Mouse (Mus musculus): ENCODE measurements around the gene Ube2m. TPM values are rescaled to one million over a fixed set of nuclear protein-coding genes. Genes with fewer than 3 reads are reported as not detected.

Ube2m gene
- total RNA-seq, 2 experiments from 2014 or later = 197 to 209 TPM

- DNase-seq (ENCODE audit: extremely low spot score in 1 of 2, low spot score in 1 of 2) = peak in 1 of 2 experiments; percentile 6
Observed at GRCm38 (mm10) chr7:13006011-13006410, 32.1 kb downstream of the Ube2m start.

GRCm38 (mm10) chr7:13003380-13003779 is 34.7 kb downstream of the Ube2m start:
- no peak for DNase-seq (ENCODE audit: extremely low spot score in 1 of 2, low spot score in 1 of 2)

- DNase-seq (ENCODE audit: extremely low spot score in 1 of 2, low spot score in 1 of 2) = no peak
Observed at GRCm38 (mm10) chr7:13001584-13001983, 36.5 kb downstream of the Ube2m start.

DNA sequence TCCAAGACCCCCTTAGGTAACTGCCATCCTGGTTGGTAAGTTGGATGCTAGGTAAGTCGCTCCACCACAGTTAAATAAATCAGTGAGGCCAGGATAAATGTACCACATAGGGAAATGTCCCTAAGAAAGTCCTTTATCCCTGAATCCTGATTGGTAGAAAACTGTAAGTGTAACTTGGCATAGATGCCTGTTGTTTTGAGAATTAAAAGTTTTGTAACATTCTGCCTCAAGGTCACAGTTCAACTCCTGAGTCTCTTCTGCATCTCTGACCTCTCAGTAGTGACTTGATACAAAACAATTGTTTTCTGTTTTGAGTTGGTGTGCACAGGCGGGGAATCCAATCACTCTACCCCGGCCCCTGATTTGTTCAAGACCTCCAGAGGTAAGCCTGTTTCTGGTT is 39.2 kb downstream of the Ube2m start, which contains the start of gene Trim28:
Gene Trim28 (plus strand): TSS at position 264 of the 400 bp plus-strand sequence.
- no peak for DNase-seq (ENCODE audit: extremely low spot score in 1 of 2, low spot score in 1 of 2)

DNA sequence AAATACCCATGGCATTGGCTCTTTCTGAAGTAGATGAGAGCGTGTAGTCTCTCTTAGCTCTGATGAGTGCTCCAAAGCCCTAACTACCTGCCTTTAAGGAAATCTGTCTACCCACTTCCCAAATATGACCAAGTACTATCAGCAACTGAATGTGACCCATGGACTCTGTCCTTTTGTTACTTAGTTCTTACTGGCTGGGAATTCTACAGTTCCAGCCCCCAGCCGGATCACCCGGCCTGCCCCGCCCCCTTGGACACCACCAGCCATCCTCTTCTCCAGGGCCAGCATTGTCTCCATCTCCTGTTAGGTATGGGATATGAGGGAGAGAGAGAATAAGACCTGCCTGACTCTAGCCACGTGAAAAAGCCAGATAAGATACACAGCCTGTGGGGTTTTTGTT is 40.0 kb downstream of the Ube2m start, which contains the start of gene Slc27a5:
Gene Slc27a5 (minus strand): TSS at position 140 of the 400 bp plus-strand sequence.
- DNase-seq (ENCODE audit: extremely low spot score in 1 of 2, low spot score in 1 of 2) = no peak

- DNase-seq (ENCODE audit: extremely low spot score in 1 of 2, low spot score in 1 of 2) = no peak
Observed at GRCm38 (mm10) chr7:12997230-12997629, 40.8 kb downstream of the Ube2m start.

GRCm38 (mm10) chr7:12995862-12996261 is 42.2 kb downstream of the Ube2m start:
- no peak for DNase-seq (ENCODE audit: extremely low spot score in 1 of 2, low spot score in 1 of 2)

- no peak for DNase-seq (ENCODE audit: extremely low spot score in 1 of 2, low spot score in 1 of 2)
Observed at GRCm38 (mm10) chr7:12993148-12993547, 44.9 kb downstream of the Ube2m start.

DNA sequence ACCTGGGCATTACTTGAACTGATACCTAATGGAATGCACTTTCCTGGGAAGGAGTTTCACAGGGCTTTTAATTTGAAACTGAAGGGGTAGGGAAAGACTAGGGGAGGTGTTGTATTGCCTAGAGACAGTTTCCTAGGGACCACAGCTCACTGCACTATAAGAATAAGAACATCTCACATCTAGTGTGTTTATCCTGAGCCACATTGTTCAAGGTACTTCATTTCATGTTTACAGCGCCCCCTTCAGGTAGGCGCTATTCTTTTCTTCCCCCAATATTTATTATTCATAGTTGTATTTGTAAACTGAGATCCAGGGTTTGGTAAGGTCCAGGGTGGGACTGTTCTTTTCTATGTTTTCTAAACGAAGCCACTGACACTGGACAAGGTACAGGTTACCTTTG is 45.9 kb downstream of the Ube2m start:
- no peak for DNase-seq (ENCODE audit: extremely low spot score in 1 of 2, low spot score in 1 of 2)

DNA sequence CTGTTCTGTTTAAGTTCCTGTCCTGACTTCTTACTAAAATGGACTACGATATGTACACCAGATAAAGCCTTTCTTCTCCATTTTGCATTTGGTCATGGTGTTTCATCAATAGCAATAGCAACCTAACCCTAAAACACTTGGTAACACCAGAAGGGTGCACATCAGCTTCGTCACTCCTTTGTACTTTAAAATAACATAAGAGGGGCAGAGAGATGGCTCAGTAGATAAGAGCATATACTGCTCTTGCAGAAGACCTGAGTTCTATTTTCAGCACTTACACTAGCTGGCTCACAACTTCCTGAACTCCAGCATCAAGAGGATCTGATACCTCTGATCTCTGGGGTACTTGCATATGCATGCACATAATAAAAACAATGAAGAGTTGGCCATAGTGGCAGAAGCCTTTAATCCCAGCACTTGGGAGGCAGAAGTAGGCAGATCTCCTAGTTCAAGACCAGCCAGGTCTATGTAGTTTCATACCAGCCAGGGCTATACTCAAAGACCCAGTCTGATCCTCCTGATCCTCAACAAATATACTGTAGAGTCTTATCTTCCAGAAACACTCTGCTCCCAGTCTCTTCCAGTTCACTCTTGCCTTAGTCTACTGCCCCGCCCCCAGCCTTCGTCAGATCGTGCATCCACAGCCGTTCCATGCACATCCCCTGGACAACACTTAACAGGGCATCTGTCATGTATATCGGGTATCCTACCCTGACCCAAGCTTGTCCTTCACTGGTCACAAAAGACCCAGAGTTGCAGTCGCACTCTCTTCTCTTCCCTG is 50.5 kb downstream of the Ube2m start:
- no peak for DNase-seq (ENCODE audit: extremely low spot score in 1 of 2, low spot score in 1 of 2)

DNA sequence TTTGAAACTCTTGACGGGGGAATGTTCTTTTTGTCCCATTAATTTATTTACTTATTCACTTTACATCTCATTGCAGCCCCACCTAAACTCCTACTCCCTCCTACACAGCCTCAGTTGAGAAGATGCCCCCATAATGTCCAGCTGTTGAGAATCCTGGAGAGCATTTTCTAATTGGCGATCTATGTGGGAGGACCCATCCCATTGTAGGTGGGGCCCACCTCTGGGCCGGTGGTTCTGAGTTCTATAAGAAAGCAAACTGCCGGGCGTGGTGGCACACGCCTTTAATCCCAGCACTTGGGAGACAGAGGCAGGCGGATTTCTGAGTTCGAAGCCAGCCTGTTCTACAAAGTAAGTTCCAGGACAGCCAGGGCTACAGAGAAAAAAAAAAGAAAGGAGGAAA is 51.2 kb downstream of the Ube2m start:
- no peak for DNase-seq (ENCODE audit: extremely low spot score in 1 of 2, low spot score in 1 of 2)

DNA sequence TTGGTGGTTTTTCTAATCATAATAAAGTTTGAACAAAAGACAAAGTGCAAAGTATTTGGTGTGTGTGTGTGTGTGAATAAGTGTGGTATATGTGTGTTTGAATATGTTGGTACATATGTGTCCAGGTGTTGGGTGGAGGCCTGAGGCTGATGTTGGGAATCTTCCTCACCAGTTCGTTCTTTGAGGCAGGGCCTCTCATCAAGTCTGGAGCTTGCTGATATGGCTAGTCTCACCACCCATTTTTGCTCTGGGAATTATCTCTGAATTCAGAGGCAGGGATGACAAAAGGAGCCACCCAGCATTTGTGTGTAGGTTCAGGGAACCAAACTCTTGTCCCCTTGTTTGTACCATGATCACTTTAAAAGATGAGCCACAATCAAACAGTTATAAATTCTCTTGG is 52.4 kb downstream of the Ube2m start:
- no peak for DNase-seq (ENCODE audit: extremely low spot score in 1 of 2, low spot score in 1 of 2)

Other genes starting within 250 kb of the Ube2m start
- gene Zscan18, start 234.6 kb downstream of the Ube2m start, total RNA-seq (2021) = 10 to 100 TPM; 17.9 to 18.9 TPM
- gene Zfp329, start 219.4 kb downstream of the Ube2m start, total RNA-seq (2021) = 10 to 100 TPM; 22.0 to 26.4 TPM
- 10 to 100 TPM; 13.0 to 13.4 TPM for gene Zfp110, start 203.5 kb downstream of the Ube2m start, total RNA-seq (2021)
- 1 to 10 TPM; 6.8 to 9.0 TPM for gene Zfp128, start 157.1 kb downstream of the Ube2m start, total RNA-seq (2021)
- gene Zscan22, start 140.5 kb downstream of the Ube2m start, total RNA-seq (2021) = 10 to 100 TPM; 14.4 to 15.1 TPM
- gene Rps5, start 116.0 kb downstream of the Ube2m start, total RNA-seq (2021) = 100 to 1,000 TPM; 379 to 453 TPM
- gene Rnf225, start 110.9 kb downstream of the Ube2m start, total RNA-seq (2021) = 1 to 10 TPM in 1 of 2 experiments, under 1 TPM in 1; 0.91 to 1.3 TPM
- 10 to 100 TPM; 10.2 to 12.1 TPM for gene Zfp324, start 72.4 kb downstream of the Ube2m start, total RNA-seq (2021)
- gene Zfp446, start 60.4 kb downstream of the Ube2m start, total RNA-seq (2021) = 1 to 10 TPM; 8.1 to 9.1 TPM
- gene Slc27a5, start 40.1 kb downstream of the Ube2m start, total RNA-seq (2021) = under 1 TPM; 0.22 to 0.47 TPM
- 100 to 1,000 TPM; 236 to 250 TPM for gene Trim28, start 39.2 kb downstream of the Ube2m start, total RNA-seq (2021)
- gene Zbtb45, start 28.2 kb downstream of the Ube2m start, total RNA-seq (2021) = 10 to 100 TPM; 34.4 to 35.3 TPM
- gene Chmp2a, start 3.5 kb downstream of the Ube2m start, total RNA-seq (2021) = 100 to 1,000 TPM; 128 to 149 TPM
- gene Mzf1, start 16.5 kb upstream of the Ube2m start, total RNA-seq (2021) = 10 to 100 TPM; 12.8 to 18.0 TPM
- gene Vmn1r85, start 56.9 kb upstream of the Ube2m start, total RNA-seq (2021) = not detected
- gene Vmn1r86, start 81.6 kb upstream of the Ube2m start, total RNA-seq (2021) = not detected
- gene Vmn1r87, start 101.9 kb upstream of the Ube2m start, total RNA-seq (2021) = not detected
- gene Vmn1r88, start 121.3 kb upstream of the Ube2m start, total RNA-seq (2021) = under 1 TPM; 0.14 to 0.15 TPM
- gene Vmn1r89, start 174.7 kb upstream of the Ube2m start, total RNA-seq (2021) = not detected
- gene Lig1, start 239.0 kb upstream of the Ube2m start, total RNA-seq (2021) = 1 to 10 TPM; 5.0 to 6.4 TPM
- 10 to 100 TPM; 12.6 to 15.2 TPM for gene Zswim9, start 240.4 kb upstream of the Ube2m start, total RNA-seq (2021)